9 mouse cellular contexts compared by ENCODE assay signal in the genomic region with DNA sequence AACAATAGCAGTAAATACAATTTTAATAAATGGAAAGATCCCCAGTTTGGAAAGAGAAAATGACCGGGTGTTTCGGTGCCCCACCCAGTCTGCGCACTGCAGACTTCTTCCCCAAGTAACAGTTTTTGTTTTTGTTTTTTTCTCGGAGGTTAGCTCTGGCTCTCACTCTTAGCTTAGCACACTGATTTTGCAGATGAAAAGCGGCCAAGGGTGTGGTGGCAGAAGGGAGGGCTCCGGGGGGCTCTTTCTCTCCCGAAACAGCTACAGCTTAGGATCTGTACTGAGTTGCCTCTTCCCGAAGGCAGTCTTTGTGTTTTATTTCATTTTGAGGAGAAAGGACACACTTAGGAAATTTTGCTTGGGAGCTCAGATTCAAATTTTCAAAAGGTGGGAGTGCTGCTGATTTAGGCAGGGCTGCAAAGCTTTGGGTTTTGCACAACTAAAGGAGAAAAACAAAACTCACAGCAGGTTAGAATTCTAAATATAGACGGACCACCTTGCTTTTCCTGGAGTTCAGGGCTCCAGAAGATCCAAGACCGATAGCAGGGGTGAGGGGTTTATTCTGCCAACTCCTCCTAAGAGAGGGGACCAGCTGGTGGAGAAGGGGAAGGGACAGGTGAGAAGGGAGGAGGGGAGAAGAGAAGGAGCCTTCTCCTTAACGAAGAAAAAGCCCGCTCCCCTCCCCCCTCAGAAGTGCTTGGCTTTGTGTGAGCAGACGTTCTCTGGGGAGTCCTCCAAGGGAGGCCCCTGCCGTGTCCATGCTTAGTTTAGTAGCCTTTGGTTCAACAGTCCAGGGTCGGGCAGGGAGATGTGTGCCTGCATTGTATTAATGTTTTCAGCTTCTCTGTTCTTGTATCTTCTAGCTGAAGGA. TPM values are rescaled to one million over a fixed set of nuclear protein-coding genes. Genes with fewer than 3 reads are reported as not detected.
DNase-seq lines count a peak whose midpoint lies in the region; ATAC-seq and TF ChIP-seq lines count a peak whose summit lies in the region.
"Had no signal": no experiment of that assay in that cellular context is flagged by ENCODE, and none has a peak within 500 bp of the region (broad histone marks: within the 10 kb centered on the region; RNA-seq: fewer than 3 reads in every experiment).

No protein-coding gene starts in this region.

- whole genome bisulfite sequencing in heart, adult 2 months: 45% methylated on average over 15 of the region's 15 CpGs
- WGBS in heart, embryonic 16.5 days: 35% methylated on average over 15 of the region's 15 CpGs

- H3K9me3 ChIP-seq in heart, embryonic 16.5 days (replicated peaks; ENCODE audit: control insufficient read depth, low read length): no peaks in the 10 kb centered on the region

- H3K4me3 ChIP-seq in heart, adult 2 months: no peak overlapping the region
- no peak overlapping the region for H3K4me3 ChIP-seq in heart, embryonic 16.5 days (ENCODE audit: low read length)

- peak overlapping the region; percentile 49 for H3K27ac ChIP-seq in heart, adult 2 months
- H3K27ac ChIP-seq in heart, embryonic 16.5 days (ENCODE audit: low read length): peak overlapping the region; percentile 37; the same call in 1 of the 2 replicates
- H3K27ac ChIP-seq: kidney, postnatal 0 days had no signal

- H3K9ac ChIP-seq in heart, adult 2 months (ENCODE audit: low read depth, low read length): peak overlapping the region; percentile 12; the same call in 1 of the 2 replicates
- H3K9ac ChIP-seq in heart, embryonic 16.5 days (ENCODE audit: low read length): peak overlapping the region; percentile 39

- H3K36me3 ChIP-seq in heart, adult 2 months (ENCODE audit: control insufficient read depth, insufficient read depth, low read length): no peaks in the 10 kb centered on the region; the same call in 1 of the 2 replicates
- no peaks in the 10 kb centered on the region for H3K36me3 ChIP-seq in heart, embryonic 16.5 days (ENCODE audit: control insufficient read depth, insufficient read depth)

- H3K4me1 ChIP-seq in heart, adult 2 months (ENCODE audit: control insufficient read depth, insufficient read depth, low read length): peaks cover 12% of the 10 kb centered on the region
- H3K4me1 ChIP-seq in heart, embryonic 16.5 days (ENCODE audit: control insufficient read depth, insufficient read depth, low read length): peaks cover 39% of the 10 kb centered on the region

- H3K4me2 ChIP-seq in heart, embryonic 16.5 days (ENCODE audit: low read depth, low read length): no peak overlapping the region; the same call in 1 of the 2 replicates

- no peaks in the 10 kb centered on the region for H3K79me2 ChIP-seq in heart, adult 2 months (replicated peaks; ENCODE audit: control insufficient read depth, insufficient read depth, low read length)

- peak in 1 of 2 experiments; percentile 29 for DNase-seq in heart, adult 2 months
- DNase-seq in heart, adult 8-10 months (ENCODE audit: low spot score): no peak
- DNase-seq in ZHBTc4 (ENCODE audit: low read depth, low spot score): peak; percentile 70
- peak; percentile 49 for DNase-seq in neural tube, embryonic 10.5 days (ENCODE audit: extremely low spot score, low spot score)
- no peak for DNase-seq in spleen, adult 18-20 months

- no peaks in the 10 kb centered on the region for H3K27me3 ChIP-seq in heart, adult 2 months (ENCODE audit: control insufficient read depth, insufficient read depth, low read length)
- H3K27me3 ChIP-seq in heart, embryonic 16.5 days (ENCODE audit: control insufficient read depth, insufficient read depth, low read length): no peaks in the 10 kb centered on the region

- intact Hi-C loops in heart, adult 2 months (cut with DNase I): no loop called here

- no peak for TF ChIP-seq EP300 in heart, adult 2 months (IDR thresholded peaks at IDR 0.05; ENCODE audit: insufficient read depth, low read depth, low read length)

- ATAC-seq in heart, embryonic 16.5 days (replicated peaks; ENCODE audit: extremely low read depth, insufficient read depth, low FRiP score): no peak
- ATAC-seq in megakaryocyte, adult 5-6 weeks (ENCODE audit: poor library complexity, severe bottlenecking): no peak
- no peak for ATAC-seq in erythroblast, adult 5-6 weeks (replicated peaks; ENCODE audit: low FRiP score, poor library complexity, severe bottlenecking)

- TF ChIP-seq CTCF in heart, adult 2 months (IDR thresholded peaks at IDR 0.05): no peak

- TF ChIP-seq POLR2A in heart, adult 2 months (IDR thresholded peaks at IDR 0.05; ENCODE audit: insufficient read depth, low read depth, low read length): 0 out of 2 replicates have a peak, but pooled peaks have one; percentile 15

RNA-seq across cellular contexts. Expression of gene Tuba1a, which starts 37.4 kb away (rescaled TPM):
- 10 to 100 TPM; 57.0 to 85.0 TPM for total RNA-seq in heart, adult 2 months (2021)
- polyA plus RNA-seq in heart, adult 2 months (2012; rRNA removed): 165 and 235 TPM in 2 replicates
- total RNA-seq in heart, adult 8-10 months (2022): 10 to 100 TPM; 37.4 to 83.6 (median 67.3) TPM
- polyA plus RNA-seq in heart, embryonic 16.5 days (2015; fragmentation: Nextera tagmentation; extraction: Ambion mirVana): 727 and 789 TPM in 2 replicates
- total RNA-seq in megakaryocyte, adult 5-6 weeks (2015): 118 and 120 TPM in 2 replicates
- 64.2 and 66.5 TPM in 2 replicates for total RNA-seq in megakaryocyte, adult 5-6 weeks (2017)
- total RNA-seq in erythroblast, adult 5-6 weeks (2015; ENCODE audit: low replicate concordance): 15.3 and 19.6 TPM in 2 replicates
- total RNA-seq in erythroblast, adult 5-6 weeks (2017; ENCODE audit: low replicate concordance): 4.3 and 5.9 TPM in 2 replicates

RNA-seq across cellular contexts. Expression of gene Gm49450, which starts 37.6 kb away (rescaled TPM):
- not detected for total RNA-seq in heart, adult 2 months (2021)
- 26.2 TPM in 1 of 2 replicates, not detected in the other for polyA plus RNA-seq in heart, adult 2 months (2012; rRNA removed)
- not detected for total RNA-seq in heart, adult 8-10 months (2022)
- not detected in 2 replicates for polyA plus RNA-seq in heart, embryonic 16.5 days (2015; fragmentation: Nextera tagmentation; extraction: Ambion mirVana)
- 0.25 and 0.64 TPM in 2 replicates for total RNA-seq in megakaryocyte, adult 5-6 weeks (2015)
- not detected in 2 replicates for total RNA-seq in megakaryocyte, adult 5-6 weeks (2017)
- total RNA-seq in erythroblast, adult 5-6 weeks (2015; ENCODE audit: low replicate concordance): not detected in 2 replicates
- total RNA-seq in erythroblast, adult 5-6 weeks (2017; ENCODE audit: low replicate concordance): 4.7 TPM in 1 of 2 replicates, not detected in the other
- polyA plus RNA-seq: kidney, postnatal 0 days had no signal

RNA-seq across cellular contexts. Expression of gene Tuba1c, which starts 38.8 kb away (rescaled TPM):
- total RNA-seq in heart, adult 2 months (2021): 10 to 100 TPM; 30.1 to 39.0 TPM
- polyA plus RNA-seq in heart, adult 2 months (2012; rRNA removed): 58.6 and 74.4 TPM in 2 replicates
- 10 to 100 TPM; 32.2 to 40.4 (median 33.3) TPM for total RNA-seq in heart, adult 8-10 months (2022)
- polyA plus RNA-seq in heart, embryonic 16.5 days (2015; fragmentation: Nextera tagmentation; extraction: Ambion mirVana): 130 and 149 TPM in 2 replicates
- total RNA-seq in megakaryocyte, adult 5-6 weeks (2015): 232 and 270 TPM in 2 replicates
- 124 and 128 TPM in 2 replicates for total RNA-seq in megakaryocyte, adult 5-6 weeks (2017)
- total RNA-seq in erythroblast, adult 5-6 weeks (2015; ENCODE audit: low replicate concordance): 73.8 and 96.1 TPM in 2 replicates
- total RNA-seq in erythroblast, adult 5-6 weeks (2017; ENCODE audit: low replicate concordance): 36.4 and 46.4 TPM in 2 replicates

RNA-seq across cellular contexts. Expression of gene Tuba1b, which starts 56.5 kb away (rescaled TPM):
- 100 to 1,000 TPM; 129 to 144 TPM for total RNA-seq in heart, adult 2 months (2021)
- 534 and 728 TPM in 2 replicates for polyA plus RNA-seq in heart, adult 2 months (2012; rRNA removed)
- total RNA-seq in heart, adult 8-10 months (2022): 100 to 1,000 TPM; 106 to 156 (median 115) TPM
- polyA plus RNA-seq in heart, embryonic 16.5 days (2015; fragmentation: Nextera tagmentation; extraction: Ambion mirVana): 1,504 and 1,594 TPM in 2 replicates
- 2,048 and 2,084 TPM in 2 replicates for total RNA-seq in megakaryocyte, adult 5-6 weeks (2015)
- 628 and 646 TPM in 2 replicates for total RNA-seq in megakaryocyte, adult 5-6 weeks (2017)
- total RNA-seq in erythroblast, adult 5-6 weeks (2015; ENCODE audit: low replicate concordance): 804 and 902 TPM in 2 replicates
- 180 and 247 TPM in 2 replicates for total RNA-seq in erythroblast, adult 5-6 weeks (2017; ENCODE audit: low replicate concordance)

Comparison
In these comparisons a context has a peak if more than half of its experiments do, and no peak if none do; other contexts are left out.
1. DNase-seq: peak in ZHBTc4 (single experiment) and neural tube, embryonic 10.5 days (single experiment); none in heart, adult 8-10 months (single experiment) and spleen, adult 18-20 months (0 of 2).